Mouse (Mus musculus) regulatory T cell (primary cell): ENCODE measurements at regions not wholly inside any gene's neighbourhood (a gene's known extent, or its start where the extent isn't known, plus 50 kb on each side); places are given as distances from the start of the nearest gene placed in this dataset.

Experiments used
- in situ Hi-C: fragments of 300-600 bp; cut with MboI, MseI; formaldehyde crosslinking; loops from one replicate; pipeline ENCODE4 v1.15.1; 2025; ENCODE audit warnings: high pct_unique_total_duplicates

GRCm38 (mm10) chr15:47118341-47118740 is 6766.4 kb upstream of the Gm7489 start:
- in situ Hi-C loops, result loop anchor here (10.0 kb wide), 1 partner anchor 684 kb away; no protein-coding TSS in a partner anchor
